Mouse (Mus musculus): ENCODE measurements around the gene Rbpjl. TPM values are rescaled to one million over a fixed set of nuclear protein-coding genes. Genes with fewer than 3 reads are reported as not detected.
A peak's percentile ranks its signal among the peaks of the same experiment; 100 is the strongest.

The Rbpjl gene
- polyA plus RNA-seq, 1 experiment from 2014 or later, result 0.08 TPM

- Histone ChIP-seq H3K9me3 (replicated peaks) (no peaks in the 10 kb centered on the region), H3K4me2 (no peak overlapping the region), H3K36me3 (no peaks in the 10 kb centered on the region), H3K4me3 (replicated peaks) (no peak overlapping the region), H3K9ac (no peak overlapping the region), H3K27ac (0 out of 2 replicates have a peak overlapping the region, but pooled peaks have one; percentile 15), H3K27me3 (no peaks in the 10 kb centered on the region), H3K4me1 (peaks cover 48% of the 10 kb centered on the region)
- no peak for ATAC-seq (replicated peaks; ENCODE audit: low FRiP score)
- WGBS, result 77% methylated on average over 14 of the region's 14 CpGs
Observed at GRCm38 (mm10) chr2:164453047-164453757, 50.3 kb downstream of the Rbpjl start.

GRCm38 (mm10) chr2:164453887-164454500 is 51.1 kb downstream of the Rbpjl start:
- WGBS, result 62% methylated on average over 7 of the region's 7 CpGs
- H3K4me1 ChIP-seq, result peaks cover 53% of the 10 kb centered on the region
- H3K27ac ChIP-seq, result peak overlapping the region; percentile 93
- no peak for ATAC-seq (replicated peaks; ENCODE audit: low FRiP score)
- H3K9ac ChIP-seq, result no peak overlapping the region
- no peaks in the 10 kb centered on the region for H3K36me3 ChIP-seq
- no peaks in the 10 kb centered on the region for H3K9me3 ChIP-seq (replicated peaks)
- no peak overlapping the region for H3K4me3 ChIP-seq (replicated peaks)
- no peaks in the 10 kb centered on the region for H3K27me3 ChIP-seq
- no peak overlapping the region for H3K4me2 ChIP-seq

GRCm38 (mm10) chr2:164454846-164455245 is 51.9 kb downstream of the Rbpjl start:
- Histone ChIP-seq H3K4me2 (no peak overlapping the region), H3K4me1 (peaks cover 53% of the 10 kb centered on the region), H3K27ac (peak overlapping the region; percentile 93), H3K27me3 (no peaks in the 10 kb centered on the region), H3K36me3 (no peaks in the 10 kb centered on the region), H3K9me3 (replicated peaks) (no peaks in the 10 kb centered on the region), H3K4me3 (replicated peaks) (no peak overlapping the region), H3K9ac (no peak overlapping the region)
- WGBS, result 59% methylated on average over 10 of the region's 10 CpGs
- no peak for ATAC-seq (replicated peaks; ENCODE audit: low FRiP score)

GRCm38 (mm10) chr2:164455421-164456190 is 52.7 kb downstream of the Rbpjl start:
- no peaks in the 10 kb centered on the region for H3K9me3 ChIP-seq (replicated peaks)
- H3K27ac ChIP-seq, result peak overlapping the region; percentile 93
- H3K4me1 ChIP-seq, result peaks cover 53% of the 10 kb centered on the region
- no peak overlapping the region for H3K4me3 ChIP-seq (replicated peaks)
- WGBS, result 53% methylated on average over 6 of the region's 6 CpGs
- H3K4me2 ChIP-seq, result no peak overlapping the region
- ATAC-seq (replicated peaks; ENCODE audit: low FRiP score), result no peak
- H3K9ac ChIP-seq, result no peak overlapping the region
- H3K36me3 ChIP-seq, result no peaks in the 10 kb centered on the region
- no peaks in the 10 kb centered on the region for H3K27me3 ChIP-seq

GRCm38 (mm10) chr2:164456413-164456812 is 53.5 kb downstream of the Rbpjl start:
- Histone ChIP-seq H3K4me3 (replicated peaks) (peak overlapping the region; percentile 22; the same call in 1 of the 2 replicates), H3K9me3 (replicated peaks) (no peaks in the 10 kb centered on the region), H3K27me3 (no peaks in the 10 kb centered on the region), H3K9ac (no peak overlapping the region; the same call in 1 of the 2 replicates), H3K4me2 (peak overlapping the region; percentile 51), H3K27ac (peak overlapping the region; percentile 93), H3K36me3 (no peaks in the 10 kb centered on the region), H3K4me1 (peaks cover 53% of the 10 kb centered on the region)
- no peak for ATAC-seq (replicated peaks; ENCODE audit: low FRiP score)
- 85% methylated on average over 1 of the region's 1 CpGs for WGBS

- ATAC-seq (replicated peaks; ENCODE audit: low FRiP score), result no peak
- Histone ChIP-seq H3K9ac (peak within 1 kb of the TSS; percentile 43), H3K27ac (peak within 1 kb of the TSS; percentile 93), H3K4me1 (peaks cover 52% of the 10 kb centered on the region), H3K4me2 (peak within 1 kb of the TSS; percentile 51), H3K4me3 (replicated peaks) (peak within 1 kb of the TSS; percentile 22), H3K36me3 (no peaks in the 10 kb centered on the region), H3K9me3 (replicated peaks) (no peaks in the 10 kb centered on the region), H3K27me3 (no peaks in the 10 kb centered on the region)
- 1% methylated on average over 7 of the region's 7 CpGs for WGBS
Observed at GRCm38 (mm10) chr2:164456864-164457300, 53.9 kb downstream of the Rbpjl start, which contains the start of gene Sys1. Gene Sys1 (plus strand): TSS chr2:164456964.

GRCm38 (mm10) chr2:164457942-164458341 is 55.0 kb downstream of the Rbpjl start:
- H3K4me1 ChIP-seq, result peaks cover 48% of the 10 kb centered on the region
- no peak for ATAC-seq (replicated peaks; ENCODE audit: low FRiP score)

GRCm38 (mm10) chr2:164458535-164458934 is 55.6 kb downstream of the Rbpjl start:
- Histone ChIP-seq H3K9ac (no peak overlapping the region), H3K36me3 (peaks cover 7% of the 10 kb centered on the region), H3K27me3 (no peaks in the 10 kb centered on the region), H3K4me2 (no peak overlapping the region), H3K4me3 (replicated peaks) (no peak overlapping the region), H3K27ac (peak overlapping the region; percentile 93), H3K9me3 (replicated peaks) (no peaks in the 10 kb centered on the region), H3K4me1 (peaks cover 46% of the 10 kb centered on the region)
- WGBS, result 84% methylated on average over 8 of the region's 8 CpGs
- no peak for ATAC-seq (replicated peaks; ENCODE audit: low FRiP score)

More at GRCm38 (mm10) chr2:164457942-164458341, 55.0 kb downstream of the Rbpjl start:
- H3K9ac ChIP-seq, result no peak overlapping the region
- H3K27me3 ChIP-seq, result no peaks in the 10 kb centered on the region
- no peak overlapping the region for H3K4me2 ChIP-seq
- peak overlapping the region; percentile 93 for H3K27ac ChIP-seq
- H3K4me3 ChIP-seq (replicated peaks), result no peak overlapping the region
- H3K36me3 ChIP-seq, result peaks cover 1% of the 10 kb centered on the region; the same call in 1 of the 2 replicates
- no peaks in the 10 kb centered on the region for H3K9me3 ChIP-seq (replicated peaks)
- 53% methylated on average over 7 of the region's 7 CpGs for WGBS

GRCm38 (mm10) chr2:164460745-164461551 is 58.0 kb downstream of the Rbpjl start, which contains the start of gene Gm20458:
Gene Gm20458 (plus strand): TSS chr2:164460967.
- ATAC-seq (replicated peaks; ENCODE audit: low FRiP score), result peak; percentile 98
- H3K4me3 ChIP-seq (replicated peaks), result peak within 1 kb of the TSS; percentile 90
- H3K27me3 ChIP-seq, result no peaks in the 10 kb centered on the region
- H3K4me1 ChIP-seq, result peaks cover 25% of the 10 kb centered on the region
- H3K4me2 ChIP-seq, result peak within 1 kb of the TSS; percentile 68
- peak within 1 kb of the TSS; percentile 85 for H3K27ac ChIP-seq
- H3K9me3 ChIP-seq (replicated peaks), result no peaks in the 10 kb centered on the region
- H3K9ac ChIP-seq, result peak within 1 kb of the TSS; percentile 67
- WGBS, result under 1% methylated on average over 72 of the region's 79 CpGs
- H3K36me3 ChIP-seq, result peaks cover 28% of the 10 kb centered on the region

All from kidney, embryonic 15.5 days (tissue).